Mouse (Mus musculus): ENCODE results near the gene Gtpbp3. TPM values are rescaled to one million over a fixed set of nuclear protein-coding genes. Genes with fewer than 3 reads are reported as not detected.

Gtpbp3 gene
- polyA plus RNA-seq, 1 experiment from 2014 or later = 44.1 TPM

DNA sequence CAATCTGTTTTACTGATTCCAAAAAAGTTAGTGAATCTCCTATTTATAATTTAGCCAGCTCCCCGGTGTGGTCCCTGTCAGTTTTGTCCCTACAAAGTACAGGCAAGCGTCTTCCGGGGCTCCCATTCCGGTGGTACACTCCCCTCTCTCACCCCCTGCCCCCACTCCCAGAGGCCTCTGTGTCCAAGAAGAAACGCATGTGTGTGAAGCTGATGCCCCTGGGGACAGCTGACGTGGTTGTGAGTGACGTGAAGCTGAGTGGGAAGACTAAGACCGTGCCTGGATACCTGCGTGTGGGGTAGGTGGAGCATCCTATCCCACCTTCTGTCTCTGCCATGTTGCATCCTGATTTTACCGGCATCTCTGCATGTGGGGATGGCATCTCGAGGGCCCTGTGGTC lies 57.1 kb downstream of the Gtpbp3 start:
- TF ChIP-seq CTCF (IDR thresholded peaks at IDR 0.05) = no peak
- H3K27me3 ChIP-seq = no peaks in the 10 kb centered on the region
- ChIA-PET CTCF (interaction anchor here (1.2 kb wide), 1 partner anchor 17 kb away, joined by 3 read pairs; no protein-coding TSS in a partner anchor), POLR2A (no interaction called here)
- no peak for DNase-seq (ENCODE audit: low read depth, low spot score)
- in situ Hi-C loops (cut with MboI; ENCODE audit: low pct_unique_long_range_greater_than_20kb) = no loop called here
- ATAC-seq = no peak

GRCm38 (mm10) chr8:71547590-71547989 lies 59.7 kb downstream of the Gtpbp3 start:
- TF ChIP-seq CTCF (IDR thresholded peaks at IDR 0.05) = no peak
- POLR2A ChIA-PET = no interaction called here

More at GRCm38 (mm10) chr8:71547590-71547989, 59.7 kb downstream of the Gtpbp3 start:
- CTCF ChIA-PET = no interaction called here
- in situ Hi-C loops (cut with MboI; ENCODE audit: low pct_unique_long_range_greater_than_20kb) = no loop called here
- no peak for ATAC-seq
- no peak for DNase-seq (ENCODE audit: low read depth, low spot score)
- H3K27me3 ChIP-seq = no peaks in the 10 kb centered on the region

Other genes with a start within 250 kb of the Gtpbp3 start
- gene Myo9b, start 215.4 kb upstream of the Gtpbp3 start, polyA plus RNA-seq (2021) = 71.2 TPM
- 33.8 TPM for gene Haus8, start 215.2 kb upstream of the Gtpbp3 start, polyA plus RNA-seq (2021)
- gene Use1, start 121.3 kb upstream of the Gtpbp3 start, polyA plus RNA-seq (2021) = 123 TPM
- gene Ocel1, start 116.8 kb upstream of the Gtpbp3 start, polyA plus RNA-seq (2021) = 19.9 TPM
- gene Nr2f6, start 106.1 kb upstream of the Gtpbp3 start, polyA plus RNA-seq (2021) = 140 TPM
- 0.36 TPM for gene Ushbp1, start 92.3 kb upstream of the Gtpbp3 start, polyA plus RNA-seq (2021)
- gene Babam1, start 91.2 kb upstream of the Gtpbp3 start, polyA plus RNA-seq (2021) = 103 TPM
- gene Ankle1, start 82.1 kb upstream of the Gtpbp3 start, polyA plus RNA-seq (2021) = 9.0 TPM
- 73.0 TPM for gene Abhd8, start 24.4 kb upstream of the Gtpbp3 start, polyA plus RNA-seq (2021)
- gene Mrpl34, start 23.1 kb upstream of the Gtpbp3 start, polyA plus RNA-seq (2021) = 81.5 TPM
- 67.8 TPM for gene Dda1, start 18.9 kb upstream of the Gtpbp3 start, polyA plus RNA-seq (2021)
- gene Ano8, start 2.1 kb upstream of the Gtpbp3 start, polyA plus RNA-seq (2021) = 38.2 TPM
- gene Plvap, start 23.6 kb downstream of the Gtpbp3 start, polyA plus RNA-seq (2021) = 0.21 TPM
- gene Ccdc194, start 37.6 kb downstream of the Gtpbp3 start, polyA plus RNA-seq (2021) = 0.08 TPM
- 141 TPM for gene Bst2, start 49.4 kb downstream of the Gtpbp3 start, polyA plus RNA-seq (2021)
- 103 TPM for gene Mvb12a, start 54.8 kb downstream of the Gtpbp3 start, polyA plus RNA-seq (2021)
- 3.4 TPM for gene Tmem221, start 70.8 kb downstream of the Gtpbp3 start, polyA plus RNA-seq (2021)
- 0.85 TPM for gene Nxnl1, start 78.5 kb downstream of the Gtpbp3 start, polyA plus RNA-seq (2021)
- 40.9 TPM for gene Slc27a1, start 80.8 kb downstream of the Gtpbp3 start, polyA plus RNA-seq (2021)
- gene Pgls, start 104.1 kb downstream of the Gtpbp3 start, polyA plus RNA-seq (2021) = 127 TPM
- 10.8 TPM for gene Fam129c, start 109.5 kb downstream of the Gtpbp3 start, polyA plus RNA-seq (2021)
- gene Colgalt1, start 122.9 kb downstream of the Gtpbp3 start, polyA plus RNA-seq (2021) = 117 TPM
- 2.5 TPM for gene Unc13a, start 183.7 kb downstream of the Gtpbp3 start, polyA plus RNA-seq (2021)
- 26.7 TPM for gene Jak3, start 188.2 kb downstream of the Gtpbp3 start, polyA plus RNA-seq (2021)
- 8.8 TPM for gene Insl3, start 201.1 kb downstream of the Gtpbp3 start, polyA plus RNA-seq (2021)
- gene B3gnt3, start 213.7 kb downstream of the Gtpbp3 start, polyA plus RNA-seq (2021) = 1.4 TPM
- 5.6 TPM for gene Fcho1, start 237.6 kb downstream of the Gtpbp3 start, polyA plus RNA-seq (2021)